Mouse (Mus musculus): Measurements from ENCODE around the gene Syn3. TPM values are rescaled to one million over a fixed set of nuclear protein-coding genes. Genes with fewer than 3 reads are reported as not detected.
"Not testable (repeated sequence)": the region's sequence is repeated elsewhere in the genome, so short reads cannot be mapped to it uniquely, and the experiment has no call there.

Syn3 gene
- total RNA-seq, 1 experiment = 1.5 TPM

GRCm38 (mm10) chr10:86444665-86445064, 54.0 kb downstream of the Syn3 start:
- no peak overlapping the region for H3K4me3 ChIP-seq (ENCODE audit: insufficient read depth in 1 of 2, low read depth in 1 of 2, low read length in 2 of 2, poor library complexity in 1 of 2, severe bottlenecking in 1 of 2)
- H3K36me3 ChIP-seq (ENCODE audit: control insufficient read depth, insufficient read depth, low read length, poor library complexity, severe bottlenecking) = no peaks in the 10 kb centered on the region
- no peak overlapping the region for H3K9ac ChIP-seq (ENCODE audit: insufficient read depth, low read depth, low read length, poor library complexity, severe bottlenecking)
- DNase-seq (ENCODE audit: low read depth, low spot score) = no peak
- in situ Hi-C loops (cut with MboI; ENCODE audit: low sequenced_read_pairs in 2 of 2, unreplicated experiment in 2 of 2) = no loop called here
- peaks cover 0 to 4% of the 10 kb centered on the region in 2 experiments; a peak in 1 of 4 replicates for H3K4me1 ChIP-seq (ENCODE audit: control insufficient read depth in 2 of 2, insufficient read depth in 2 of 2, low read length in 2 of 2, poor library complexity in 1 of 2)
- no peak overlapping the region for H3K27ac ChIP-seq (ENCODE audit: insufficient read depth, low read depth, low read length, poor library complexity, severe bottlenecking)
- H3K9me3 ChIP-seq (ENCODE audit: control insufficient read depth, insufficient read depth, low read depth, low read length) = no peaks in the 10 kb centered on the region
- TF ChIP-seq CHD2 (IDR thresholded peaks at IDR 0.05; ENCODE audit: low read depth, low read length) = no peak
- TF ChIP-seq ZNF384 (IDR thresholded peaks at IDR 0.05; ENCODE audit: low read depth, low read length) = no peak
- no peak for TF ChIP-seq ZC3H11A (IDR thresholded peaks at IDR 0.05; ENCODE audit: borderline replicate concordance, low read depth, low read length)
- TF ChIP-seq MAFK (IDR thresholded peaks at IDR 0.05; ENCODE audit: insufficient read depth, low read depth, low read length) = no peak
- TF ChIP-seq HCFC1 (IDR thresholded peaks at IDR 0.05; ENCODE audit: borderline replicate concordance, insufficient read depth, low read length) = no peak

- peaks cover 0 to 4% of the 10 kb centered on the region in 2 experiments; a peak in 1 of 4 replicates for H3K4me1 ChIP-seq (ENCODE audit: control insufficient read depth in 2 of 2, insufficient read depth in 2 of 2, low read length in 2 of 2, poor library complexity in 1 of 2)
- in situ Hi-C loops (cut with MboI; ENCODE audit: low sequenced_read_pairs in 2 of 2, unreplicated experiment in 2 of 2) = no loop called here
- no peaks in the 10 kb centered on the region for H3K9me3 ChIP-seq (ENCODE audit: control insufficient read depth, insufficient read depth, low read depth, low read length)
- H3K4me3 ChIP-seq (ENCODE audit: insufficient read depth in 1 of 2, low read depth in 1 of 2, low read length in 2 of 2, poor library complexity in 1 of 2, severe bottlenecking in 1 of 2) = no peak overlapping the region
- H3K36me3 ChIP-seq (ENCODE audit: control insufficient read depth, insufficient read depth, low read length, poor library complexity, severe bottlenecking) = no peaks in the 10 kb centered on the region
- H3K9ac ChIP-seq (ENCODE audit: insufficient read depth, low read depth, low read length, poor library complexity, severe bottlenecking) = no peak overlapping the region
- no peak for DNase-seq (ENCODE audit: low read depth, low spot score)
- H3K27ac ChIP-seq (ENCODE audit: insufficient read depth, low read depth, low read length, poor library complexity, severe bottlenecking) = no peak overlapping the region
- no peak for TF ChIP-seq HCFC1 (IDR thresholded peaks at IDR 0.05; ENCODE audit: borderline replicate concordance, insufficient read depth, low read length)
These were observed 56.9 kb downstream of the Syn3 start for GRCm38 (mm10) chr10:86441765-86442164.

GRCm38 (mm10) chr10:86439640-86440039, 59.1 kb downstream of the Syn3 start:
- H3K27ac ChIP-seq (ENCODE audit: insufficient read depth, low read depth, low read length, poor library complexity, severe bottlenecking) = no peak overlapping the region
- in situ Hi-C loops (cut with MboI; ENCODE audit: low sequenced_read_pairs in 2 of 2, unreplicated experiment in 2 of 2) = no loop called here
- no peak for DNase-seq (ENCODE audit: low read depth, low spot score)
- no peak overlapping the region for H3K9ac ChIP-seq (ENCODE audit: insufficient read depth, low read depth, low read length, poor library complexity, severe bottlenecking)
- peaks cover 5 to 6% of the 10 kb centered on the region in 2 experiments; a peak in 3 of 4 replicates for H3K4me1 ChIP-seq (ENCODE audit: control insufficient read depth in 2 of 2, insufficient read depth in 2 of 2, low read length in 2 of 2, poor library complexity in 1 of 2)
- H3K4me3 ChIP-seq (ENCODE audit: insufficient read depth in 1 of 2, low read depth in 1 of 2, low read length in 2 of 2, poor library complexity in 1 of 2, severe bottlenecking in 1 of 2) = no peak overlapping the region
- no peaks in the 10 kb centered on the region for H3K36me3 ChIP-seq (ENCODE audit: control insufficient read depth, insufficient read depth, low read length, poor library complexity, severe bottlenecking)
- TF ChIP-seq HCFC1 (IDR thresholded peaks at IDR 0.05; ENCODE audit: borderline replicate concordance, insufficient read depth, low read length) (no peak), ZC3H11A (IDR thresholded peaks at IDR 0.05; ENCODE audit: borderline replicate concordance, low read depth, low read length) (no peak), MAFK (IDR thresholded peaks at IDR 0.05; ENCODE audit: insufficient read depth, low read depth, low read length) (no peak), ZNF384 (IDR thresholded peaks at IDR 0.05; ENCODE audit: low read depth, low read length) (no peak), CHD2 (IDR thresholded peaks at IDR 0.05; ENCODE audit: low read depth, low read length) (no peak)
- H3K9me3 ChIP-seq (ENCODE audit: control insufficient read depth, insufficient read depth, low read depth, low read length) = no peaks in the 10 kb centered on the region

GRCm38 (mm10) chr10:86437294-86437693, 61.4 kb downstream of the Syn3 start:
- Histone ChIP-seq H3K4me1 (ENCODE audit: control insufficient read depth in 2 of 2, insufficient read depth in 2 of 2, low read length in 2 of 2, poor library complexity in 1 of 2) (peaks cover 8% of the 10 kb centered on the region in 2 experiments), H3K9ac (ENCODE audit: insufficient read depth, low read depth, low read length, poor library complexity, severe bottlenecking) (no peak overlapping the region), H3K27ac (ENCODE audit: insufficient read depth, low read depth, low read length, poor library complexity, severe bottlenecking) (no peak overlapping the region), H3K36me3 (ENCODE audit: control insufficient read depth, insufficient read depth, low read length, poor library complexity, severe bottlenecking) (no peaks in the 10 kb centered on the region), H3K4me3 (ENCODE audit: insufficient read depth in 1 of 2, low read depth in 1 of 2, low read length in 2 of 2, poor library complexity in 1 of 2, severe bottlenecking in 1 of 2) (no peak overlapping the region), H3K9me3 (ENCODE audit: control insufficient read depth, insufficient read depth, low read depth, low read length) (no peaks in the 10 kb centered on the region)
- TF ChIP-seq ZC3H11A (IDR thresholded peaks at IDR 0.05; ENCODE audit: borderline replicate concordance, low read depth, low read length) (no peak), HCFC1 (IDR thresholded peaks at IDR 0.05; ENCODE audit: borderline replicate concordance, insufficient read depth, low read length) (no peak), CHD2 (IDR thresholded peaks at IDR 0.05; ENCODE audit: low read depth, low read length) (no peak), MAFK (IDR thresholded peaks at IDR 0.05; ENCODE audit: insufficient read depth, low read depth, low read length) (no peak), ZNF384 (IDR thresholded peaks at IDR 0.05; ENCODE audit: low read depth, low read length) (no peak)
- in situ Hi-C loops (cut with MboI; ENCODE audit: low sequenced_read_pairs in 2 of 2, unreplicated experiment in 2 of 2) = no loop called here
- DNase-seq (ENCODE audit: low read depth, low spot score) = no peak

- H3K27ac ChIP-seq (ENCODE audit: insufficient read depth, low read depth, low read length, poor library complexity, severe bottlenecking); H3K4me3 ChIP-seq (ENCODE audit: insufficient read depth in 1 of 2, low read depth in 1 of 2, low read length in 2 of 2, poor library complexity in 1 of 2, severe bottlenecking in 1 of 2); H3K9me3 ChIP-seq (ENCODE audit: control insufficient read depth, insufficient read depth, low read depth, low read length); H3K9ac ChIP-seq (ENCODE audit: insufficient read depth, low read depth, low read length, poor library complexity, severe bottlenecking); H3K4me1 ChIP-seq (ENCODE audit: control insufficient read depth in 2 of 2, insufficient read depth in 2 of 2, low read length in 2 of 2, poor library complexity in 1 of 2); H3K36me3 ChIP-seq (ENCODE audit: control insufficient read depth, insufficient read depth, low read length, poor library complexity, severe bottlenecking); in situ Hi-C loops (cut with MboI; ENCODE audit: low sequenced_read_pairs in 2 of 2, unreplicated experiment in 2 of 2): not testable (repeated sequence)
- DNase-seq (ENCODE audit: low read depth, low spot score) = peak; percentile 82
These were observed 63.7 kb downstream of the Syn3 start for GRCm38 (mm10) chr10:86435006-86435405.
